Mouse (Mus musculus) heart, embryonic 13.5 days (tissue): Measurements from ENCODE around the gene Fads6. TPM values are rescaled to one million over a fixed set of nuclear protein-coding genes. Genes with fewer than 3 reads are reported as not detected.

Source experiments
- ATAC-seq: fragments of 200-750 bp; cut with Nextera tagmentation; 2 replicates; pipeline ENCODE4 v1.8.0; 2017; ENCODE audit warnings: moderate TSS enrichment; ENCODE audit not compliant: insufficient number of reproducible peaks, low FRiP score, low TSS enrichment; ENCODE audit errors: extremely low read depth
- H3K27ac ChIP-seq: fragments of 300-500 bp; sonication (generic); replicated peaks from 2 replicates; pipeline ENCODE4 v1.5.1; 2015; ENCODE audit warnings: moderate library complexity, mild to moderate bottlenecking, inconsistent platforms
- H3K27me3 ChIP-seq: fragments of 300-500 bp; sonication (generic); replicated peaks from 2 replicates; pipeline ENCODE4 v1.6.1; 2015; ENCODE audit warnings: mild to moderate bottlenecking, inconsistent platforms
- H3K36me3 ChIP-seq: fragments of 300-500 bp; sonication (generic); 2 replicates; pipeline ENCODE4 v1.6.1; 2015; ENCODE audit warnings: mild to moderate bottlenecking, inconsistent platforms
- H3K4me1 ChIP-seq: fragments of 300-500 bp; sonication (generic); 2 replicates; pipeline ENCODE4 v1.6.1; 2015; ENCODE audit warnings: inconsistent platforms
- H3K4me2 ChIP-seq: fragments of 300-500 bp; sonication (generic); 2 replicates; pipeline ENCODE4 v1.6.1; 2015; ENCODE audit warnings: inconsistent platforms, mild to moderate bottlenecking, moderate library complexity
- H3K4me3 ChIP-seq: fragments of 300-500 bp; sonication (generic); 2 replicates; pipeline ENCODE4 v1.5.1; 2015; ENCODE audit warnings: moderate library complexity, mild to moderate bottlenecking, inconsistent platforms
- H3K9ac ChIP-seq: fragments of 300-500 bp; sonication (generic); 2 replicates; pipeline ENCODE4 v1.6.1; 2015; ENCODE audit warnings: inconsistent platforms, mild to moderate bottlenecking, moderate library complexity
- H3K9me3 ChIP-seq: fragments of 300-500 bp; sonication (generic); 2 replicates; pipeline ENCODE4 v1.6.1; 2016; ENCODE audit warnings: inconsistent platforms
- WGBS: fragments of 180-500 bp; shearing (Covaris S2); methylation state at CpG from one replicate; pipeline ENCODE4 v1.1.7; 2015; ENCODE audit warnings: mixed read lengths; 5-methylcytosine and 5-hydroxymethylcytosine counted together
- polyA plus RNA-seq: library from polyadenylated mRNA; unstranded; fragments of >200 nt; fragmentation: Nextera tagmentation; extraction: Ambion mirVana; gene quantifications from 2 replicates; pipeline ENCODE4 v1.2.1, GENCODE M21; 2015

The Fads6 gene
- polyA plus RNA-seq, 1 experiment from 2014 or later: 0.74 TPM

- Histone ChIP-seq H3K27ac (no peak overlapping the region), H3K4me2 (no peak overlapping the region), H3K36me3 (no peaks in the 10 kb centered on the region), H3K9me3 (no peaks in the 10 kb centered on the region), H3K4me3 (no peak overlapping the region), H3K27me3 (peaks cover 42% of the 10 kb centered on the region), H3K9ac (no peak overlapping the region), H3K4me1 (peaks cover 12% of the 10 kb centered on the region)
- 52% methylated on average over 8 of the region's 8 CpGs for WGBS
- no peak for ATAC-seq
Measured at GRCm38 (mm10) chr11:115298160-115298559, 697 bp upstream of the Fads6 start.

DNA sequence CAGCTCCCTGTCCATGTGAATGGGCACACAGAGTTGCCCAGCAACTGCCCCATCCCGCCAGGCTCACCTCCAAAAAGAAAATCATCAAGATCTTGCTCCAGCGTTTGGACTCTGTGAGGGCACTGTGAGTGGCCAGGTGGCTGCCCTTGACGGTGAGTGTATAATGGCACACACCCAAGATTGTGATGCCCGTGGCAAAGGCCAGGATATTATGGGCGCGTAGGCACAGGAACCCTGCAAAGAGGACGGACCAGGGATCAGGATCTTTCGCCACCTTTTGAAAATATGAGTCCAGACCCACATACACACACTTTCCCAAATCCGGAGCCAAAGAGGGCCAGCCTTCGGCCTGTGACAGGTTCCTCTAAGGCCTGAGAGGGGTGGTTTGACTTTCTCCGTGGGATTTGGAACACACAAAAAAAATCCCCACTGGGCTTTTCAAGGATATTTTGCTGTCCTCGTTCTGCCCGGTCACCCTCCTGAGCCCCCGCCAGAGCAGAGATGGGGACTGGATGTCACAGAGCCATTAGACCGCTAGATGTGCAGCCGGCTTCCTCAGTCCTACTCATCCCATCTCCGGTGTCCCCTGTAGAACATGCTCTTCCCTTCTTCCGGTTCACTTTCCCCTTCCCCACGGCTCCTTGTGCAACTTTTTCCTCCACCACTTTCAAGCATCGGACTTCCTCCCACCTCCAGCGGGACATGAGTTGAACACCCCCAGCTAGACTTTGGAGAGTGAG is 822 bp downstream of the Fads6 start:
- peak overlapping the region; percentile 59 for H3K4me3 ChIP-seq
- no peaks in the 10 kb centered on the region for H3K36me3 ChIP-seq
- peak overlapping the region; percentile 70 for H3K9ac ChIP-seq
- ATAC-seq: no peak
- no peaks in the 10 kb centered on the region for H3K9me3 ChIP-seq
- H3K27ac ChIP-seq: no peak overlapping the region
- H3K4me1 ChIP-seq: peaks cover 23% of the 10 kb centered on the region
- peak overlapping the region; percentile 91 for H3K4me2 ChIP-seq
- peaks cover 42% of the 10 kb centered on the region for H3K27me3 ChIP-seq
- WGBS: 52% methylated on average over 21 of the region's 21 CpGs

GRCm38 (mm10) chr11:115295939-115296338 is 1.5 kb downstream of the Fads6 start:
- Histone ChIP-seq H3K4me1 (peaks cover 27% of the 10 kb centered on the region), H3K4me2 (no peak overlapping the region), H3K36me3 (no peaks in the 10 kb centered on the region), H3K9ac (no peak overlapping the region), H3K27me3 (peaks cover 42% of the 10 kb centered on the region), H3K4me3 (no peak overlapping the region), H3K9me3 (no peaks in the 10 kb centered on the region), H3K27ac (no peak overlapping the region)
- ATAC-seq: no peak
- WGBS: 81% methylated on average over 11 of the region's 11 CpGs

GRCm38 (mm10) chr11:115292631-115293375 is 4.7 kb downstream of the Fads6 start:
- no peaks in the 10 kb centered on the region for H3K36me3 ChIP-seq
- H3K4me1 ChIP-seq: peaks cover 32% of the 10 kb centered on the region
- 0 out of 2 replicates have a peak overlapping the region, but pooled peaks have one; percentile 16 for H3K27ac ChIP-seq
- no peaks in the 10 kb centered on the region for H3K9me3 ChIP-seq
- H3K4me2 ChIP-seq: no peak overlapping the region
- H3K4me3 ChIP-seq: no peak overlapping the region
- H3K9ac ChIP-seq: no peak overlapping the region
- 48% methylated on average over 14 of the region's 14 CpGs for WGBS
- ATAC-seq: no peak
- H3K27me3 ChIP-seq: peaks cover 22% of the 10 kb centered on the region

GRCm38 (mm10) chr11:115291503-115291902 is 6.0 kb downstream of the Fads6 start:
- Histone ChIP-seq H3K4me1 (peaks cover 21% of the 10 kb centered on the region), H3K4me3 (no peak overlapping the region), H3K9me3 (no peaks in the 10 kb centered on the region), H3K9ac (no peak overlapping the region), H3K36me3 (no peaks in the 10 kb centered on the region), H3K4me2 (no peak overlapping the region), H3K27ac (peak overlapping the region; percentile 32; the same call in 1 of the 2 replicates), H3K27me3 (peaks cover 9% of the 10 kb centered on the region)
- 75% methylated on average over 10 of the region's 10 CpGs for WGBS
- no peak for ATAC-seq

DNA sequence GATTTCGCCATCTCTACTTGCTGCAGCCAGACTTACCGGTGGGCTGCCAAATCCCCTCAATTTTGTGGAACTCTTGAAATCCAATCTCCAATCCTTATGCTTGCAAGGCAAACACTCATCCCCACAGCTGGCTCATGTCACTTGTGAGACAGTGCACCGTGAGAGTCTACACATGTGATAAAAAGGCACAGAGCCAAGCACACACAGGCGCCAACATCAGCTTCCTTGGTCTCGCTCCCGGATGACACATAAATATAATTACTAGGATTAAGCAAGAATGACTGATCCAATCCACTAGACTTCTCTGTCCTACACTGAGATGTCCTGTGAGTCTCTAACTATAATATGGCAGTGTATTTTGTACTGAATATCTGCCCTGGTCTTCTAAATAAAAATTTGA is 6.5 kb downstream of the Fads6 start:
- Histone ChIP-seq H3K36me3 (no peaks in the 10 kb centered on the region), H3K4me2 (no peak overlapping the region), H3K9me3 (no peaks in the 10 kb centered on the region), H3K4me1 (peaks cover 21% of the 10 kb centered on the region), H3K9ac (no peak overlapping the region), H3K27ac (peak overlapping the region; percentile 62), H3K27me3 (peaks cover 4% of the 10 kb centered on the region), H3K4me3 (no peak overlapping the region)
- 50% methylated on average over 6 of the region's 6 CpGs for WGBS
- ATAC-seq: no peak

DNA sequence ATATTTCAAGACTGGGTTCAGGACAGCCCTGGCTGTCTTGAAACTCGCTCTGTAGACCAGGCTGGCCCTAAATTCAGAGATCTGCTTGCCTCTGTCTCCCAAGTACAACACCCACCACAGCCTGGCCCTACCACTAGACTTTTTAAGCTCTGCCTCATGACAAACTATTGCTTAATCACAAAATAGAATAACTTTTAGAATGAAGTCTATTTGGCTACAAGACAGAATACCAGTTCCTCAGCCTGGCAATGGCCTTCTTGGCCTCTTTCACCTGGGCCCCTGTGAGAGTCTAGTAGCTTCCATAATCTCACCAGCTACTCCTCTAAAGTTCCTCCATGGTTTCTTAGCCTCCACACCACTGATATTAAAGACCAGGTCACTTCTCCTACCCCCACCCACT is 7.1 kb downstream of the Fads6 start:
- H3K4me3 ChIP-seq: no peak overlapping the region
- no peak for ATAC-seq
- 75% methylated on average over 1 of the region's 1 CpGs for WGBS
- no peak overlapping the region for H3K4me2 ChIP-seq
- H3K9me3 ChIP-seq: no peaks in the 10 kb centered on the region
- H3K27me3 ChIP-seq: no peaks in the 10 kb centered on the region; the same call in 1 of the 2 replicates
- H3K9ac ChIP-seq: no peak overlapping the region
- peak overlapping the region; percentile 62 for H3K27ac ChIP-seq
- H3K36me3 ChIP-seq: no peaks in the 10 kb centered on the region
- peaks cover 21% of the 10 kb centered on the region for H3K4me1 ChIP-seq

DNA sequence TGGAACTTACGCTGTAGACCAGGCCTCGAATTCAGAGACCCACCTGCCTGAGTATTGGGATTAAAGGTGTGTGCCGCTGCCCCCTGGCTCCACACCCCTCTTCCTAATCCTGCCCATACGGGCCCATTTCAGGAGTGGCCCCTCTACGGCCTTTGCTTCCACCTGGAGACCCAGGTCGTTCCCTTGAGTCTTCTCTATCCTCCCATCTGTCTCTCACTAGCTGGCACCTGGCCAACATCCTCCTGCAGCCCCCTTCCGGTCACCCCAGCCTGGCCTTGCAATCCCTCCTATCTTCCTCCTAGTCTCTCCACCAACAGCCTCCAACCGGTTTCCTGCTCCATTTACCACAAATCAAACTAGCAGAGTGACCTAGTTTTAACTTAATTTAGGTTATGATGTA is 7.6 kb downstream of the Fads6 start:
- no peak for ATAC-seq
- Histone ChIP-seq H3K36me3 (no peaks in the 10 kb centered on the region), H3K4me2 (no peak overlapping the region), H3K27ac (no peak overlapping the region), H3K9me3 (no peaks in the 10 kb centered on the region), H3K27me3 (no peaks in the 10 kb centered on the region; the same call in 1 of the 2 replicates), H3K9ac (no peak overlapping the region), H3K4me1 (peaks cover 21% of the 10 kb centered on the region), H3K4me3 (no peak overlapping the region)
- 67% methylated on average over 8 of the region's 8 CpGs for WGBS

GRCm38 (mm10) chr11:115288305-115288704 is 9.2 kb downstream of the Fads6 start:
- Histone ChIP-seq H3K27ac (no peak overlapping the region), H3K4me3 (no peak overlapping the region), H3K9ac (no peak overlapping the region), H3K36me3 (no peaks in the 10 kb centered on the region), H3K4me2 (no peak overlapping the region), H3K9me3 (no peaks in the 10 kb centered on the region), H3K4me1 (peaks cover 21% of the 10 kb centered on the region), H3K27me3 (no peaks in the 10 kb centered on the region; the same call in 1 of the 2 replicates)
- ATAC-seq: no peak
- 80% methylated on average over 2 of the region's 2 CpGs for WGBS

DNA sequence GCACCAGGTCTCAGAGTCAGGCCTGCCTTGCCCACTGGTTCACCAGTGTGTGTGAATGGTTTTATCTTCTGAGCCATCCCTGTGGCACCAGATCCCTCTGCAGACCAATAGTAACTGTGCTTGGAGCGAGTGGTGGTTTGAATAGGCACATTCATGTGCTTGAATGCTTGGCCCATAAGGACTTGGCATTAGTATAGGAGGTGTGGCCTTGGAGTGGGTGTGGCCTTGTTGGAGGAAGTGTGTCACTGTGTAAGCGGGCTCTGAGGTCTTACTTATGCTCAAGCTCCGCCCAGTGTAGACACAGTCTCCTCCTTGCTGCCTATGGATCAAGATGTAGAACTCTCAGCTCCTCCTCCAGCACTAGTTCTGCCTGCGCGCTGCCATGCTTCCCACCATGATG is 10.1 kb downstream of the Fads6 start:
- WGBS: 82% methylated on average over 5 of the region's 5 CpGs
- ATAC-seq: no peak
- H3K9ac ChIP-seq: no peak overlapping the region
- no peak overlapping the region for H3K4me2 ChIP-seq
- peaks cover 20% of the 10 kb centered on the region; the same call in 1 of the 2 replicates for H3K4me1 ChIP-seq
- H3K27me3 ChIP-seq: no peaks in the 10 kb centered on the region; the same call in 1 of the 2 replicates
- no peaks in the 10 kb centered on the region for H3K36me3 ChIP-seq
- H3K4me3 ChIP-seq: no peak overlapping the region
- no peak overlapping the region for H3K27ac ChIP-seq
- no peaks in the 10 kb centered on the region for H3K9me3 ChIP-seq

DNA sequence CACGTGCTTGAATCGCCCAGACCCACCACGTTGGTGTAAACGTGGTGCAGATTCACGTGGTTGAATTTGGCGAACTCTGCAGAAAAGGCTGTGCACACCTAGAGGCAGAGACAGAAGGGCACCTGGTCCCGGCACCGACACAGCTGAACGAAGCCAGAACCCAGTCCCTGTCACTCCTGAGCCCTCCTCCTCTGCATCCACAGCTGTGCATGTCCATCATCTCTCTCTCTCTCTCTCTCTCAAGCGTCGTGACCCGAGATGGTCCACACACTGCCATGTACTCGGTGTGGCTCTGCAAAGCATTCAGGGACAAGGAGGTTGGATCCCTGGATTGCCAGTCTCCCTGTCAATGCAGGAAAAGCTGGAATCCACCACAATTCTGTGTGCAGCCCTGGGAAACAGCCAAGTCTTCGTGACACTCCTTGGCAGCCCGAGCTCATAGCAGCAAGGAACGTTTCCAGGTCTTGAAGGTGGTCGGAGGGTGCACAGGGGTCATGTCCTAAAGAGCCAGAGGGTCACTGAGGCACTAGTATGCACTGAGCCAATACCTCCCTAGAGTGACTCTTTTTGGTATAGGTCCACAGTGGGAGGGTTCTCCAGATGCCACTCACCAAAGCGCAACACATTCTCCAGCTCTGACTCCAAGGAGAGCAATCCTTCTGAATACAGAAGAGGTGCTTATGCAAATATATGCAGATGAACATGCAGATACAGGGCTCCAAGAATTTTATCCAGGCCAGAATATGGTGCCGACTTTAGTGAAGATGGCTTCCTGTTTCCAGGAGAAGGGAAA is 11.1 kb downstream of the Fads6 start:
- H3K27ac ChIP-seq: no peak overlapping the region
- H3K4me3 ChIP-seq: no peak overlapping the region
- H3K9ac ChIP-seq: no peak overlapping the region
- no peaks in the 10 kb centered on the region for H3K36me3 ChIP-seq
- no peak overlapping the region for H3K4me2 ChIP-seq
- no peaks in the 10 kb centered on the region for H3K9me3 ChIP-seq
- H3K4me1 ChIP-seq: peaks cover 21% of the 10 kb centered on the region; the same call in 1 of the 2 replicates
- H3K27me3 ChIP-seq: no peaks in the 10 kb centered on the region; the same call in 1 of the 2 replicates
- no peak for ATAC-seq
- WGBS: 66% methylated on average over 19 of the region's 19 CpGs
